Mouse (Mus musculus) CH12.LX (cell line): ENCODE results near the gene Kifc5b.
A peak's percentile ranks its signal among the peaks of the same experiment; 100 is the strongest.

Experiments used
- CTCF ChIP-seq, 2 experiments: IDR thresholded peaks in 1 of 2; conservative IDR thresholded peaks in 1 of 2; 2 replicates each; pipeline ENCODE4 v1.5.1; 2011 to 2012; ENCODE audit warnings: low read depth in 2 of 2, low read length in 2 of 2, improper control_type of control experiment in 1 of 2, inconsistent platforms in 1 of 2, mild to moderate bottlenecking in 1 of 2, moderate library complexity in 1 of 2
- ETS1 ChIP-seq: conservative IDR thresholded peaks from 2 replicates; pipeline ENCODE4 v1.6.1; 2012; ENCODE audit warnings: low read depth, mild to moderate bottlenecking, inconsistent platforms, low read length, improper control_type of control experiment, moderate library complexity
- JUN ChIP-seq: IDR thresholded peaks from 2 replicates; pipeline ENCODE4 v1.6.1; 2011; ENCODE audit warnings: low read depth, mild to moderate bottlenecking, low read length, improper control_type of control experiment, moderate library complexity; ENCODE audit not compliant: insufficient read depth
- MXI1 ChIP-seq: IDR thresholded peaks from 2 replicates; pipeline ENCODE4 v1.6.1; 2011; ENCODE audit warnings: mild to moderate bottlenecking, low read depth, low read length, improper control_type of control experiment
- MYC ChIP-seq: IDR thresholded peaks from 2 replicates; pipeline ENCODE4 v1.6.1; 2011; ENCODE audit warnings: low read depth, mild to moderate bottlenecking, improper control_type of control experiment, low read length
- NELFE ChIP-seq: IDR thresholded peaks from 2 replicates; pipeline ENCODE4 v1.6.1; 2011; ENCODE audit warnings: low read depth, low read length, improper control_type of control experiment
- POLR2A ChIP-seq: IDR thresholded peaks from 2 replicates; pipeline ENCODE4 v1.6.1; 2011; ENCODE audit warnings: low read depth, mild to moderate bottlenecking, improper control_type of control experiment, low read length
- ZC3H11A ChIP-seq: IDR thresholded peaks from 2 replicates; pipeline ENCODE4 v1.6.1; 2012; ENCODE audit warnings: low read depth, mild to moderate bottlenecking, inconsistent platforms, low read length, improper control_type of control experiment

DNA sequence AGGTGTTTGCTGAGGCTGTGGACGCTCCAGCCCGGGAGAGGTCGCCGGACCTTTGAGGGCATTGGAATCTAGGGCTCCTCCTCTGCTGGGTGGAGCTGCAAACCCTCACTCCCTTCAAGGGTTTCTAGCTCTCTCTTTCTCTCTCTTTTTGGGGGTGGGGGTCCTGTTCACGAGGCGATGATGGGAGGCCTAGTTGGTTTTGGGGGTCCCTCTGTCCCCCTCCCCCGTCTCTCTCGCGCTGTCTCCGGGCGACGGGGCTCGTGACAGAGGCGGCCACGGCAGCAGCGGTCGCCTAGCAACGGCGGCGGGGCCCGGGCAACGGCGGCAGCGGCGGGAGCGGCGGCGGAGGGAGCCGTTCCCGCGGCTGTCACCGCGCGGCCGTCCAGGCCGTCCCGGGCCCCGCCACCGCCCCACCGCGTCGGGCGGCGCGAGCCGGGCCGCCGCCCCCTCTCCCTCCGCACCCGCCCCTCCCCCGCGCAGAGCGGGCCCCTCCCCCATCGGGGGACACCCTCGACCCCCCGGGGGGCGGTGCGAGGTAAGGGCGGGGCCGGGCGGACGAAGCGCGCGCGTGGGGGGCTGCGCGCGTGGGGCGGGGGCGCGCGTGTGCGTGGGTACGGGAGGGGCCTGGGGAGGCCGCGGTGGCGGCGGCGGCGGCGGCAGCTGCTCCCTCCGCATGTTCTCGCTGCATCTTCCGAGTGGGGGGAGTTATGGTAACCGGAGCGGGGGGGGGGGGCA is 31.6 kb downstream of the Kifc5b start:
- TF ChIP-seq CTCF (conservative IDR thresholded peaks at IDR 0.05 in 1 of 2, IDR thresholded peaks at IDR 0.05 in 1 of 2; ENCODE audit: low read depth in 2 of 2, low read length in 2 of 2) = no peak; a peak in 1 of 4 replicates
- no peak for TF ChIP-seq NELFE
- 0 out of 2 replicates have a peak, but pooled peaks have one; percentile 36 for TF ChIP-seq MXI1
- TF ChIP-seq JUN = no peak
- no peak for TF ChIP-seq POLR2A
- TF ChIP-seq ETS1 = no peak
- TF ChIP-seq MYC = no peak
- no peak for TF ChIP-seq ZC3H11A
